Mouse (Mus musculus): ENCODE results near the gene Snx14.

Snx14 gene

GRCm38 (mm10) chr9:88380542-88380941 lies 58.2 kb downstream of the Snx14 start:
- DNase-seq (ENCODE audit: low spot score), result no peak

- no peak for DNase-seq (ENCODE audit: low spot score)
Observed at GRCm38 (mm10) chr9:88380076-88380475, 58.7 kb downstream of the Snx14 start.

GRCm38 (mm10) chr9:88379057-88379456 lies 59.7 kb downstream of the Snx14 start:
- DNase-seq (ENCODE audit: low spot score), result no peak

- no peak for DNase-seq (ENCODE audit: low spot score)
Observed at GRCm38 (mm10) chr9:88377483-88377882, 61.3 kb downstream of the Snx14 start.

- no peak for DNase-seq (ENCODE audit: low spot score)
Observed at GRCm38 (mm10) chr9:88373001-88373400, 65.8 kb downstream of the Snx14 start.

GRCm38 (mm10) chr9:88371201-88371600 lies 67.6 kb downstream of the Snx14 start:
- no peak for DNase-seq (ENCODE audit: low spot score)

GRCm38 (mm10) chr9:88369666-88370065 lies 69.1 kb downstream of the Snx14 start:
- DNase-seq (ENCODE audit: low spot score), result peak; percentile 71

- DNase-seq (ENCODE audit: low spot score), result no peak
Observed at GRCm38 (mm10) chr9:88368476-88368875, 70.3 kb downstream of the Snx14 start.

GRCm38 (mm10) chr9:88367751-88368150 lies 71.0 kb downstream of the Snx14 start:
- no peak for DNase-seq (ENCODE audit: low spot score)

GRCm38 (mm10) chr9:88367322-88367721 lies 71.4 kb downstream of the Snx14 start:
- no peak for DNase-seq (ENCODE audit: low spot score)

GRCm38 (mm10) chr9:88366819-88367218 lies 71.9 kb downstream of the Snx14 start:
- DNase-seq (ENCODE audit: low spot score), result no peak

GRCm38 (mm10) chr9:88366308-88366707 lies 72.5 kb downstream of the Snx14 start:
- no peak for DNase-seq (ENCODE audit: low spot score)

- peak; percentile 5 for DNase-seq (ENCODE audit: low spot score)
Observed at GRCm38 (mm10) chr9:88363102-88363501, 75.7 kb downstream of the Snx14 start.

- DNase-seq (ENCODE audit: low spot score), result peak; percentile 81
Observed at GRCm38 (mm10) chr9:88362055-88362850, 76.5 kb downstream of the Snx14 start.

GRCm38 (mm10) chr9:88361211-88361909 lies 77.4 kb downstream of the Snx14 start:
- DNase-seq (ENCODE audit: low spot score), result peak; percentile 42

- DNase-seq (ENCODE audit: low spot score), result no peak
Observed at GRCm38 (mm10) chr9:88359140-88359539, 79.6 kb downstream of the Snx14 start.

- no peak for DNase-seq (ENCODE audit: low spot score)
Observed at GRCm38 (mm10) chr9:88357173-88357572, 81.6 kb downstream of the Snx14 start.

- DNase-seq (ENCODE audit: low spot score), result no peak
Observed at GRCm38 (mm10) chr9:88353459-88353858, 85.3 kb downstream of the Snx14 start.

GRCm38 (mm10) chr9:88352741-88353140 lies 86.0 kb downstream of the Snx14 start:
- no peak for DNase-seq (ENCODE audit: low spot score)

GRCm38 (mm10) chr9:88351163-88351562 lies 87.6 kb downstream of the Snx14 start:
- no peak for DNase-seq (ENCODE audit: low spot score)

- no peak for DNase-seq (ENCODE audit: low spot score)
Observed at GRCm38 (mm10) chr9:88350317-88350716, 88.4 kb downstream of the Snx14 start.

- DNase-seq (ENCODE audit: low spot score), result no peak
Observed at GRCm38 (mm10) chr9:88348623-88349022, 90.1 kb downstream of the Snx14 start.

- no peak for DNase-seq (ENCODE audit: low spot score)
Observed at GRCm38 (mm10) chr9:88346857-88347256, 91.9 kb downstream of the Snx14 start.

Measured in adipocyte (in vitro differentiated cells).